Mouse (Mus musculus): ENCODE data around the gene Agrp. TPM values are rescaled to one million over a fixed set of nuclear protein-coding genes. Genes with fewer than 3 reads are reported as not detected.

Gene Agrp
- not detected in 2 replicates for total RNA-seq (2014; rRNA removed; ENCODE audit: low replicate concordance)
- polyA plus RNA-seq (2015; fragmentation: Nextera tagmentation; extraction: Ambion mirVana) = 0.25 and 0.53 TPM in 2 replicates

GRCm38 (mm10) chr8:105636963-105637510 is at the start of gene Agrp:
Agrp (minus strand) TSS chr8:105637393.
- WGBS = under 1% methylated on average over 59 of the region's 63 CpGs
- H3K9ac ChIP-seq (replicated peaks; ENCODE audit: low read depth, low read length) = peak within 1 kb of the TSS; percentile 97
- peak within 1 kb of the TSS; percentile 83 for H3K4me3 ChIP-seq (ENCODE audit: low read depth, low read length)
- H3K36me3 ChIP-seq (replicated peaks; ENCODE audit: control insufficient read depth, insufficient read depth, low read length) = no peaks in the 10 kb centered on the region
- H3K27ac ChIP-seq (ENCODE audit: low read depth) = peak within 1 kb of the TSS; percentile 98
- TF ChIP-seq CTCF (IDR thresholded peaks at IDR 0.05; ENCODE audit: low read depth) (peak; percentile 18; the same call in 1 of the 2 replicates), EP300 (IDR thresholded peaks at IDR 0.05; ENCODE audit: low read depth) (no peak)
- DNase-seq (ENCODE audit: low spot score) = peak; percentile 54
- no peaks in the 10 kb centered on the region for H3K27me3 ChIP-seq (ENCODE audit: control insufficient read depth, insufficient read depth, low read length)
- peak within 1 kb of the TSS; percentile 71 for H3K4me2 ChIP-seq (ENCODE audit: low read depth, low read length)
- ATAC-seq (ENCODE audit: insufficient read depth, low read depth) = peak; percentile 25
- peaks cover 22% of the 10 kb centered on the region for H3K4me1 ChIP-seq (ENCODE audit: control insufficient read depth, insufficient read depth)
- H3K9me3 ChIP-seq (replicated peaks; ENCODE audit: control insufficient read depth, low read length) = no peaks in the 10 kb centered on the region

DNA sequence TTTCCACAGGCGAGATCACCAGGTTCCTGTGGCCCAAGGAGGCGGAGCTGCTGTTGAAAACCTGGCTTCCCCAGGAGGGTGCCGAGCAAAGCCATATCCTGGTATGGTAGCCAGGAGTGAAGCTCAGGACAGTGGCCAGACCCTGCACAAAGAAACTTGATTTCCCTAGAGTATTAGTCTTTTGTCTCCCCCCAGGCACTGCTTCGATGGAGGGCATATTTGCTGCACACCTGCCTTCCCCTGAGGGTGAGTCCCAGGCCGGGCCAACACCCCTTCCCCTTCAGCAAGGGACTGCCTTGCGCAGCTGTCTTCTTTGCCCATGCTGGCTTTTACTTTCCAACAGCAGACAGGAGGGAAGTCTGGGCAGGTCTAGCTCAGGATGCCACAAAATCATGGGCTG is 49.4 kb upstream of the Agrp start:
- no peak for ATAC-seq (ENCODE audit: insufficient read depth, low read depth)
- H3K4me1 ChIP-seq (ENCODE audit: control insufficient read depth, insufficient read depth) = no peaks in the 10 kb centered on the region
- H3K4me2 ChIP-seq (ENCODE audit: low read depth, low read length) = peak overlapping the region; percentile 43; the same call in 1 of the 2 replicates
- H3K36me3 ChIP-seq (replicated peaks; ENCODE audit: control insufficient read depth, insufficient read depth, low read length) = peaks cover 28% of the 10 kb centered on the region
- DNase-seq (ENCODE audit: low spot score) = no peak
- no peaks in the 10 kb centered on the region for H3K9me3 ChIP-seq (replicated peaks; ENCODE audit: control insufficient read depth, low read length)
- no peak overlapping the region; the same call in 1 of the 2 replicates for H3K9ac ChIP-seq (replicated peaks; ENCODE audit: low read depth, low read length)
- 69% methylated on average over 6 of the region's 6 CpGs for WGBS
- H3K4me3 ChIP-seq (ENCODE audit: low read depth, low read length) = peak overlapping the region; percentile 22; the same call in 1 of the 2 replicates
- TF ChIP-seq CTCF (IDR thresholded peaks at IDR 0.05; ENCODE audit: low read depth) (no peak), EP300 (IDR thresholded peaks at IDR 0.05; ENCODE audit: low read depth) (no peak)
- H3K27me3 ChIP-seq (ENCODE audit: control insufficient read depth, insufficient read depth, low read length) = 0 out of 2 replicates have a peak, but pooled peaks cover 5% of the 10 kb centered on the region
- peak overlapping the region; percentile 14; the same call in 1 of the 2 replicates for H3K27ac ChIP-seq (ENCODE audit: low read depth)

DNA sequence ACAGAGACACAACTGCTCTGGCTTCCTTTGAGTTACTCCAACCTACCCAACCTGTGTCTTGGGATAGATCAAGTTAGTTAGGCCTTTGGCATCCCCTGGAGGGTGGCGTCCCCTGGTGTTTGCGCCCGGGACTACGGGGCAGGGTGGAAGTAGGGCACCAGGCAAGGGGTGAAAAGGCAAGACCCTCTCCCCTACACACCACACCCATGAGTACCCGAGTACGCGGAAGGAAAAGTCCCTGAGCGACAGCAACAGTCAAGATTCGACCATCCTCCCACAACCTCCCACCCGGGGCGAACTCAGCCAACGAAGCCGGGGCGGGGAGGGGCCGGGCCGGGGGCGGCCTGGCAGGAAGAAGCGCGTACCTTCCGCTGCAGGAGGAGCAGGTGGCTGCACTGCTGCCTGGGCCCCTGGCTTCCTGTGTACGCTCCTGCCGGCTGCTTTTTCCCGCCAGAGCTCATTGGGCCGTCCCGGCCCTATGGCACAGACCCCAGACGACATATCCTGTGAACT is 48.7 kb upstream of the Agrp start, which contains the start of gene Carmil2:
TSS of gene Carmil2 (plus strand) at position 479 of the 513 bp plus-strand sequence.
- peak within 1 kb of the TSS; percentile 22 for H3K4me3 ChIP-seq (ENCODE audit: low read depth, low read length)
- TF ChIP-seq CTCF (IDR thresholded peaks at IDR 0.05; ENCODE audit: low read depth) (peak; percentile 65), EP300 (IDR thresholded peaks at IDR 0.05; ENCODE audit: low read depth) (no peak)
- no peak within 1 kb of the TSS; the same call in 1 of the 2 replicates for H3K9ac ChIP-seq (replicated peaks; ENCODE audit: low read depth, low read length)
- DNase-seq (ENCODE audit: low spot score) (no peak), ATAC-seq (ENCODE audit: insufficient read depth, low read depth) (peak; percentile 71)
- no peaks in the 10 kb centered on the region for H3K4me1 ChIP-seq (ENCODE audit: control insufficient read depth, insufficient read depth)
- H3K4me2 ChIP-seq (ENCODE audit: low read depth, low read length) = peak within 1 kb of the TSS; percentile 43
- no peaks in the 10 kb centered on the region for H3K9me3 ChIP-seq (replicated peaks; ENCODE audit: control insufficient read depth, low read length)
- H3K27ac ChIP-seq (ENCODE audit: low read depth) = peak within 1 kb of the TSS; percentile 22; the same call in 1 of the 2 replicates
- 0 out of 2 replicates have a peak, but pooled peaks cover 5% of the 10 kb centered on the region for H3K27me3 ChIP-seq (ENCODE audit: control insufficient read depth, insufficient read depth, low read length)
- WGBS = 10% methylated on average over 26 of the region's 26 CpGs
- peaks cover 35% of the 10 kb centered on the region for H3K36me3 ChIP-seq (replicated peaks; ENCODE audit: control insufficient read depth, insufficient read depth, low read length)

- Histone ChIP-seq H3K27ac (ENCODE audit: low read depth) (peak overlapping the region; percentile 22; the same call in 1 of the 2 replicates), H3K4me1 (ENCODE audit: control insufficient read depth, insufficient read depth) (no peaks in the 10 kb centered on the region), H3K9ac (replicated peaks; ENCODE audit: low read depth, low read length) (no peak overlapping the region), H3K4me3 (ENCODE audit: low read depth, low read length) (no peak overlapping the region), H3K4me2 (ENCODE audit: low read depth, low read length) (peak overlapping the region; percentile 43), H3K27me3 (ENCODE audit: control insufficient read depth, insufficient read depth, low read length) (0 out of 2 replicates have a peak, but pooled peaks cover 5% of the 10 kb centered on the region), H3K9me3 (replicated peaks; ENCODE audit: control insufficient read depth, low read length) (no peaks in the 10 kb centered on the region), H3K36me3 (replicated peaks; ENCODE audit: control insufficient read depth, insufficient read depth, low read length) (peaks cover 40% of the 10 kb centered on the region)
- DNase-seq (ENCODE audit: low spot score) (no peak), ATAC-seq (ENCODE audit: insufficient read depth, low read depth) (no peak)
- WGBS = 74% methylated on average over 7 of the region's 7 CpGs
- TF ChIP-seq CTCF (IDR thresholded peaks at IDR 0.05; ENCODE audit: low read depth) (no peak), EP300 (IDR thresholded peaks at IDR 0.05; ENCODE audit: low read depth) (no peak)
Observed at GRCm38 (mm10) chr8:105685325-105685724, 48.1 kb upstream of the Agrp start.

GRCm38 (mm10) chr8:105677891-105678290 is 40.7 kb upstream of the Agrp start:
- DNase-seq (ENCODE audit: low spot score) (no peak), ATAC-seq (ENCODE audit: insufficient read depth, low read depth) (no peak)
- H3K4me2 ChIP-seq (ENCODE audit: low read depth, low read length) = no peak overlapping the region
- H3K27ac ChIP-seq (ENCODE audit: low read depth) = no peak overlapping the region
- TF ChIP-seq CTCF (IDR thresholded peaks at IDR 0.05; ENCODE audit: low read depth) = no peak
- TF ChIP-seq EP300 (IDR thresholded peaks at IDR 0.05; ENCODE audit: low read depth) = no peak
- no peak overlapping the region for H3K9ac ChIP-seq (replicated peaks; ENCODE audit: low read depth, low read length)
- H3K4me3 ChIP-seq (ENCODE audit: low read depth, low read length) = no peak overlapping the region
- H3K9me3 ChIP-seq (replicated peaks; ENCODE audit: control insufficient read depth, low read length) = no peaks in the 10 kb centered on the region
- H3K4me1 ChIP-seq (ENCODE audit: control insufficient read depth, insufficient read depth) = no peaks in the 10 kb centered on the region
- H3K36me3 ChIP-seq (replicated peaks; ENCODE audit: control insufficient read depth, insufficient read depth, low read length) = peaks cover 93% of the 10 kb centered on the region
- H3K27me3 ChIP-seq (ENCODE audit: control insufficient read depth, insufficient read depth, low read length) = no peaks in the 10 kb centered on the region
- WGBS = 75% methylated on average over 1 of the region's 1 CpGs

Data from heart, postnatal 0 days (tissue).